Mouse (Mus musculus) embryonic facial prominence, embryonic 11.5 days (tissue): Measurements from ENCODE around the gene Abhd4. TPM values are rescaled to one million over a fixed set of nuclear protein-coding genes. Genes with fewer than 3 reads are reported as not detected.

Experiments used
- ATAC-seq: fragments of 200-750 bp; cut with Nextera tagmentation; replicated peaks from 2 replicates; pipeline ENCODE4 v1.8.0; 2017; ENCODE audit warnings: low read depth; ENCODE audit not compliant: insufficient number of reproducible peaks, low FRiP score, low TSS enrichment
- DNase-seq: peaks from one replicate; pipeline ENCODE4 v3.0.0-alpha.2; 2015; ENCODE audit warnings: low spot score
- H3K27ac ChIP-seq: fragments of 300-500 bp; sonication (generic); replicated peaks from 2 replicates; pipeline ENCODE4 v1.5.1; 2014; ENCODE audit warnings: mild to moderate bottlenecking, low read depth, low read length, control low read depth
- H3K27me3 ChIP-seq: fragments of 300-500 bp; sonication (generic); 2 replicates; pipeline ENCODE4 v1.6.1; 2014; ENCODE audit warnings: mild to moderate bottlenecking, low read length, moderate library complexity, mixed read lengths; ENCODE audit not compliant: control insufficient read depth, insufficient read depth
- H3K36me3 ChIP-seq: fragments of 300-500 bp; sonication (generic); replicated peaks from 2 replicates; pipeline ENCODE4 v1.6.1; 2014; ENCODE audit warnings: low read depth, mild to moderate bottlenecking, low read length, moderate library complexity, mixed read lengths; ENCODE audit not compliant: control insufficient read depth, insufficient read depth
- H3K4me1 ChIP-seq: fragments of 300-500 bp; sonication (generic); 2 replicates; pipeline ENCODE4 v1.6.1; 2014; ENCODE audit warnings: low read length, mixed read lengths; ENCODE audit not compliant: control insufficient read depth, insufficient read depth
- H3K4me2 ChIP-seq: fragments of 300-500 bp; sonication (generic); 2 replicates; pipeline ENCODE4 v1.6.1; 2014; ENCODE audit warnings: low read depth, mild to moderate bottlenecking, control low read depth, low read length, moderate library complexity
- H3K4me3 ChIP-seq: fragments of 300-500 bp; sonication (generic); 2 replicates; pipeline ENCODE4 v1.5.1; 2014; ENCODE audit warnings: low read depth, low read length, control low read depth
- H3K9ac ChIP-seq: fragments of 300-500 bp; sonication (generic); replicated peaks from 2 replicates; pipeline ENCODE4 v1.6.1; 2014; ENCODE audit warnings: mild to moderate bottlenecking, control low read depth, low read length
- H3K9me3 ChIP-seq: fragments of 300-500 bp; sonication (generic); replicated peaks from 2 replicates; pipeline ENCODE4 v1.6.1; 2016; ENCODE audit warnings: mild to moderate bottlenecking, low read length, inconsistent platforms, mixed read lengths; ENCODE audit not compliant: control insufficient read depth
- WGBS: fragments of 180-500 bp; shearing (Covaris S2); extraction: QIAGEN DNeasy Blood & Tissue Kit; methylation state at CpG from one replicate; pipeline ENCODE4 v1.1.7; 2014; 5-methylcytosine and 5-hydroxymethylcytosine counted together
- polyA plus RNA-seq: library from polyadenylated mRNA; unstranded; fragments of >200 nt; fragmentation: Nextera tagmentation; extraction: Ambion mirVana; gene quantifications from 2 replicates; pipeline ENCODE4 v1.2.1, GENCODE M21; 2014

The Abhd4 gene
- polyA plus RNA-seq, 1 experiment from 2014 or later = 44.3 TPM

DNA sequence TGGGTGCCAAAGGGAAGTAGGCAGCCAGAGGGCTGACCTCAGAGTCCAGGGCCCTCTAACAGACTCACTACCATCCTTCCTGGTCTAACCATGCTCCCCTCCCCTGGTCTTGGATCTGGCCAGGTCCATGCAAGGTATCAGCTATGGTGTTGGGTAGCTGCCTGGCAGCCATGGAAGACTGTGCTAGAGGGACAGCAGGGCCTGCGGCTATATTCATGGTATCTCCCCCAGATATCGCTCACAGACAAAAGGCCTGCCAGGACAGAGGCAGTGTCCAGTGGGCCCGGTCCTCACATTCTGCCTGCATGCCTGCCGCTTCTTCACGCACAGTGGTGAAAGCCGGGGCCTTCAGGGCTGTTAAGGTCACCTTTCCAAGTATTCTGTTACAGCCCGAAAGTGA lies 10.2 kb downstream of the Abhd4 start:
- no peak overlapping the region for H3K9ac ChIP-seq
- WGBS = 85% methylated on average over 7 of the region's 7 CpGs
- no peak for ATAC-seq

GRCm38 (mm10) chr14:54265093-54265492 lies 11.1 kb downstream of the Abhd4 start:
- Histone ChIP-seq H3K27me3 (no peaks in the 10 kb centered on the region), H3K9ac (no peak overlapping the region), H3K36me3 (no peaks in the 10 kb centered on the region), H3K4me2 (no peak overlapping the region), H3K27ac (no peak overlapping the region), H3K4me3 (no peak overlapping the region), H3K9me3 (no peaks in the 10 kb centered on the region), H3K4me1 (no peaks in the 10 kb centered on the region)
- 45% methylated on average over 10 of the region's 10 CpGs for WGBS
- ATAC-seq = no peak
- DNase-seq = no peak

More for the DNA sequence above, 10.2 kb downstream of the Abhd4 start:
- Histone ChIP-seq H3K4me1 (no peaks in the 10 kb centered on the region), H3K36me3 (no peaks in the 10 kb centered on the region), H3K4me2 (no peak overlapping the region), H3K27ac (no peak overlapping the region), H3K4me3 (no peak overlapping the region), H3K9me3 (no peaks in the 10 kb centered on the region), H3K27me3 (no peaks in the 10 kb centered on the region)
- no peak for DNase-seq

- ATAC-seq (no peak), DNase-seq (no peak)
- Histone ChIP-seq H3K9me3 (no peaks in the 10 kb centered on the region), H3K4me2 (no peak overlapping the region), H3K4me3 (no peak overlapping the region), H3K36me3 (no peaks in the 10 kb centered on the region), H3K27ac (no peak overlapping the region), H3K4me1 (no peaks in the 10 kb centered on the region), H3K9ac (no peak overlapping the region), H3K27me3 (no peaks in the 10 kb centered on the region)
- 74% methylated on average over 6 of the region's 6 CpGs for WGBS
Observed at GRCm38 (mm10) chr14:54265951-54266350, 12.0 kb downstream of the Abhd4 start.

DNA sequence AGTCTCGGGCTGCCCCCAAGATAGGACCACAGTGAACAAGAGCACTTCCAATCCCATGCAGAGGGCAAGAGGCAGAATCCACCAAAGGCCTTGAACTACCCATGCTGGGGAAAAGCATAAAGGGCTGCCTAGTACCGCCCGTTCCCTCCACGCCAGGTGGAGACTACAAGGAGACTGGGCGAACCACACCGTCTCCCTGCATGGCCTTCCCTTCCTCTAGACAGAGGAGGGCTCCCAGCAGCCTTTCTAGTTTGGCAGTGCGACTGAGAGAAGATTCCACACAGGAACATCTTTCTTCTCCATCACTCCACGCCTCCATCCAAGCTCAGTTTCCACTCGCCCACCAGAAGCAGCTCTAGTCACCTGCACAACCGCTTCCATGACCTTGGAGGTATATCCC lies 14.0 kb downstream of the Abhd4 start:
- no peaks in the 10 kb centered on the region for H3K9me3 ChIP-seq
- DNase-seq (no peak), ATAC-seq (no peak)
- H3K36me3 ChIP-seq = no peaks in the 10 kb centered on the region
- no peak overlapping the region for H3K27ac ChIP-seq
- no peak overlapping the region for H3K4me3 ChIP-seq
- 91% methylated on average over 10 of the region's 10 CpGs for WGBS
- H3K4me2 ChIP-seq = no peak overlapping the region
- no peak overlapping the region for H3K9ac ChIP-seq
- no peaks in the 10 kb centered on the region for H3K27me3 ChIP-seq
- H3K4me1 ChIP-seq = no peaks in the 10 kb centered on the region

GRCm38 (mm10) chr14:54269566-54269965 lies 15.6 kb downstream of the Abhd4 start:
- Histone ChIP-seq H3K9me3 (no peaks in the 10 kb centered on the region), H3K4me2 (no peak overlapping the region), H3K36me3 (no peaks in the 10 kb centered on the region), H3K27ac (no peak overlapping the region), H3K27me3 (no peaks in the 10 kb centered on the region), H3K9ac (no peak overlapping the region), H3K4me3 (no peak overlapping the region), H3K4me1 (no peaks in the 10 kb centered on the region)
- 88% methylated on average over 3 of the region's 3 CpGs for WGBS
- DNase-seq = no peak
- no peak for ATAC-seq

DNA sequence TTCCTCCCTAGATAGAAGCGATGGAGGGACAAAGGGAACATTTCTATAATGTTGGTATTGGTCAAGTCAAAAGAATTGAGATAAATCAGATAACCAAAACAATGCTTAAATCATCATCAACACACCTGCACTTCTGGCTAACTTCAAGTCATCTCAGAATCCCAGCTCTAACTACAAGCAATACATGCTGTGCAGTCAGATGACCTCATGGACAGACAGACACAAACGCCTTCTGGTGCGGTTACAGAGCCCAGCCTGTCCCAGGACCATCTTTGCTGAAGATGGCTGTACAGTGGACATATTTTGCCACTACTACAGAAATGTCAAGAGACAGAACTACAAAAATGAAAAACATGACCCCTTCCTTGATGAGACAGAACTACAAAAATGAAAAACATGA lies 16.4 kb downstream of the Abhd4 start:
- 90% methylated on average over 3 of the region's 3 CpGs for WGBS
- no peaks in the 10 kb centered on the region for H3K36me3 ChIP-seq
- no peak overlapping the region for H3K4me2 ChIP-seq
- no peak for ATAC-seq
- no peak overlapping the region for H3K27ac ChIP-seq
- no peak for DNase-seq
- no peak overlapping the region for H3K4me3 ChIP-seq
- no peaks in the 10 kb centered on the region for H3K27me3 ChIP-seq
- H3K9ac ChIP-seq = no peak overlapping the region
- no peaks in the 10 kb centered on the region for H3K4me1 ChIP-seq
- no peaks in the 10 kb centered on the region for H3K9me3 ChIP-seq

- H3K4me3 ChIP-seq = no peak overlapping the region
- no peaks in the 10 kb centered on the region for H3K4me1 ChIP-seq
- H3K27ac ChIP-seq = no peak overlapping the region
- no peak for ATAC-seq
- no peak overlapping the region for H3K9ac ChIP-seq
- WGBS = 79% methylated on average over 3 of the region's 3 CpGs
- H3K4me2 ChIP-seq = no peak overlapping the region
- no peaks in the 10 kb centered on the region for H3K9me3 ChIP-seq
- H3K36me3 ChIP-seq = no peaks in the 10 kb centered on the region
- DNase-seq = no peak
- H3K27me3 ChIP-seq = no peaks in the 10 kb centered on the region
Observed at GRCm38 (mm10) chr14:54271976-54272606, 18.1 kb downstream of the Abhd4 start.

DNA sequence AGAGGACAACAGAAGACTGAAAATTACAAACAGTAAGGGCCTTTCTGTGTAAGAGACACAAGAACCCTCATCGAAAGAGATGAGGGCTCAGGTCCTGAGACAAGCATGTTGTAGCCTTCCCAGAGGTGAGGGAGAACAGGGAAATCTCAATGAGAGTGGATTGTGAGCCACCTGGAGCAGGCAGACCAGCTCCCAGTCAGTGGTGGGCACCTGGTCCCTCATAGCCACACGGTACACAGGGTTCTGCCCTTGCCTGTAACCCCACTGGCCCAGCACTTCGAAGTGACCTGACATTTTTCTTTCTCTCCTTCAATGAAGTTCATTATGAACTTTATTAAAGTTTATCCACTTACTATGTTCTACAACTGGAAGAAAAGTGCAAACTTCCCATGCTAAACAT lies 18.7 kb downstream of the Abhd4 start:
- H3K4me1 ChIP-seq = no peaks in the 10 kb centered on the region
- ATAC-seq (no peak), DNase-seq (no peak)
- H3K4me3 ChIP-seq = no peak overlapping the region
- H3K9ac ChIP-seq = no peak overlapping the region
- no peak overlapping the region for H3K27ac ChIP-seq
- H3K27me3 ChIP-seq = no peaks in the 10 kb centered on the region
- H3K36me3 ChIP-seq = no peaks in the 10 kb centered on the region
- no peak overlapping the region for H3K4me2 ChIP-seq
- H3K9me3 ChIP-seq = no peaks in the 10 kb centered on the region
- WGBS = 90% methylated on average over 3 of the region's 3 CpGs
